Mouse (Mus musculus) kidney, adult 2 months (tissue): Measurements from ENCODE around the gene 5730596B20Rik.

Experiments used
- CTCF ChIP-seq: fragments of 200-500 bp; conservative IDR thresholded peaks from 2 replicates; pipeline ENCODE4 v1.5.1; 2011; ENCODE audit warnings: low read depth, mild to moderate bottlenecking, control low read depth, low read length, moderate library complexity, mixed read lengths; ENCODE audit not compliant: insufficient read depth, insufficient read length
- POLR2A ChIP-seq: fragments of 200-500 bp; IDR thresholded peaks from one replicate; pipeline ENCODE4 v1.6.1; 2011; ENCODE audit warnings: low read depth, low read length, control low read depth

GRCm38 (mm10) chr6:52194690-52195089, 17.4 kb downstream of the 5730596B20Rik start:
- no peak for TF ChIP-seq CTCF
- TF ChIP-seq POLR2A, result no peak
